Mouse (Mus musculus): ENCODE measurements around the gene Klhl10.

GRCm38 (mm10) chr11:100457711-100458110, 16.0 kb downstream of the Klhl10 start:
- TF ChIP-seq CTCF (IDR thresholded peaks at IDR 0.05; ENCODE audit: low read depth, low read length) (no peak), POLR2A (IDR thresholded peaks at IDR 0.05; ENCODE audit: extremely low read depth, insufficient read depth, low read length) (no peak)

Data from liver, adult 2 months (tissue).